Mouse (Mus musculus): ENCODE results near the gene Catip. TPM values are rescaled to one million over a fixed set of nuclear protein-coding genes. Genes with fewer than 3 reads are reported as not detected.

The Catip gene
- polyA plus RNA-seq, 1 experiment from 2014 or later = 2.5 TPM

DNA sequence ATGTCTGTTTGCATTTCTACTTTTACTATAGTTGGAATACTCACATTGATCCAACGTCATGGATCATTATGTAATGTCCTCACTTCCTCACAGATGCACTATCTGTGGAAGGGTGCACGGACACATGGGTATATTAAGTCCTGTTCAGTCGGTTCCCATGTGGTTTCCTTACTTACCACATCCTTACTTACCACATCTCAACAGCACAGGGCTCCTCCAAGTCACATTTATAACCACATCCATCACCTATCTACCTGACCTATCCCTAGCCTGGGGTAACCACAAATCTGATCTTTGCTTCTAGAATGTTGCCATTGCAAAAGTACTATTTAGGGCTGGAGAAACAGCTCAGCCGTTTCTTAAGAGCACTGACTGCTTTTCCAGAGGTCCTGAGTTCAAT lies 11.5 kb downstream of the Catip start:
- Histone ChIP-seq H3K4me3 (ENCODE audit: low read depth, low read length) (no peak overlapping the region), H3K27ac (ENCODE audit: low read length) (no peak overlapping the region), H3K27me3 (ENCODE audit: control insufficient read depth, insufficient read depth, low read depth, low read length) (no peaks in the 10 kb centered on the region), H3K4me1 (ENCODE audit: control insufficient read depth, insufficient read depth, low read length) (no peaks in the 10 kb centered on the region), H3K9ac (ENCODE audit: low read depth, low read length) (no peak overlapping the region), H3K36me3 (ENCODE audit: control insufficient read depth, insufficient read depth, low read length) (no peaks in the 10 kb centered on the region), H3K4me2 (ENCODE audit: low read length) (no peak overlapping the region), H3K9me3 (replicated peaks; ENCODE audit: control insufficient read depth, low read length, poor library complexity, severe bottlenecking) (no peaks in the 10 kb centered on the region)
- WGBS = 85% methylated on average over 4 of the region's 4 CpGs
- ATAC-seq = no peak

DNA sequence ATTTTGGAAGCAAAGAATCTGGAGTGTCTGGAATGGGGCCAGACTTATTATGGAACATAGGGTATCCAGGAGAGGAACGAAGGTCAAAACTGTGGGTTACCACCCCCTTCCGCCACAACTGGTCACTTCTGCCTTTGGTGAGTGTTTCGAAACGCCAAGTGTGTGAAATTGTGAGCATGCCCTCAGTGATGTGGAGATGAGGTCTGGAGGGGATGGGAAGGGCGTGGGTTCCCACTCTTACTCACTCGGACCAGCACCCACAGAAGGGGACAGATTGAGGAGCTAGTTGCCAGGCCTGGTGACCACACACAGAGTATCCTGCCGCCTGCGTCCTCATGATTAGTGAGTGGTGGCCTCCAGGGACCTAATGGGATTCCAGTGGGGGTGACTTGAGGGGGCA lies 13.1 kb downstream of the Catip start, which contains the start of gene Slc11a1:
Slc11a1 (plus strand) TSS at position 216 of the 400 bp plus-strand sequence.
- Histone ChIP-seq H3K27me3 (ENCODE audit: control insufficient read depth, insufficient read depth, low read depth, low read length) (no peaks in the 10 kb centered on the region), H3K4me2 (ENCODE audit: low read length) (no peak within 1 kb of the TSS), H3K36me3 (ENCODE audit: control insufficient read depth, insufficient read depth, low read length) (no peaks in the 10 kb centered on the region), H3K27ac (ENCODE audit: low read length) (no peak within 1 kb of the TSS), H3K9me3 (replicated peaks; ENCODE audit: control insufficient read depth, low read length, poor library complexity, severe bottlenecking) (no peaks in the 10 kb centered on the region), H3K4me3 (ENCODE audit: low read depth, low read length) (no peak within 1 kb of the TSS), H3K9ac (ENCODE audit: low read depth, low read length) (no peak within 1 kb of the TSS), H3K4me1 (ENCODE audit: control insufficient read depth, insufficient read depth, low read length) (no peaks in the 10 kb centered on the region)
- no peak for ATAC-seq
- WGBS = 72% methylated on average over 8 of the region's 8 CpGs

GRCm38 (mm10) chr1:74375561-74375960 lies 13.7 kb downstream of the Catip start:
- WGBS = 77% methylated on average over 10 of the region's 10 CpGs
- Histone ChIP-seq H3K4me3 (ENCODE audit: low read depth, low read length) (no peak overlapping the region), H3K9me3 (replicated peaks; ENCODE audit: control insufficient read depth, low read length, poor library complexity, severe bottlenecking) (no peaks in the 10 kb centered on the region), H3K4me1 (ENCODE audit: control insufficient read depth, insufficient read depth, low read length) (no peaks in the 10 kb centered on the region), H3K9ac (ENCODE audit: low read depth, low read length) (no peak overlapping the region), H3K36me3 (ENCODE audit: control insufficient read depth, insufficient read depth, low read length) (no peaks in the 10 kb centered on the region), H3K4me2 (ENCODE audit: low read length) (no peak overlapping the region), H3K27ac (ENCODE audit: low read length) (no peak overlapping the region), H3K27me3 (ENCODE audit: control insufficient read depth, insufficient read depth, low read depth, low read length) (no peaks in the 10 kb centered on the region)
- no peak for ATAC-seq

- Histone ChIP-seq H3K4me3 (ENCODE audit: low read depth, low read length) (no peak overlapping the region), H3K27ac (ENCODE audit: low read length) (no peak overlapping the region), H3K9ac (ENCODE audit: low read depth, low read length) (no peak overlapping the region), H3K36me3 (ENCODE audit: control insufficient read depth, insufficient read depth, low read length) (no peaks in the 10 kb centered on the region), H3K4me2 (ENCODE audit: low read length) (no peak overlapping the region), H3K9me3 (replicated peaks; ENCODE audit: control insufficient read depth, low read length, poor library complexity, severe bottlenecking) (no peaks in the 10 kb centered on the region), H3K4me1 (ENCODE audit: control insufficient read depth, insufficient read depth, low read length) (no peaks in the 10 kb centered on the region), H3K27me3 (ENCODE audit: control insufficient read depth, insufficient read depth, low read depth, low read length) (no peaks in the 10 kb centered on the region)
- 92% methylated on average over 4 of the region's 4 CpGs for WGBS
- no peak for ATAC-seq
Observed at GRCm38 (mm10) chr1:74376396-74376795, 14.5 kb downstream of the Catip start.

GRCm38 (mm10) chr1:74379058-74379504 lies 17.2 kb downstream of the Catip start:
- Histone ChIP-seq H3K36me3 (ENCODE audit: control insufficient read depth, insufficient read depth, low read length) (no peaks in the 10 kb centered on the region), H3K27ac (ENCODE audit: low read length) (no peak overlapping the region), H3K4me2 (ENCODE audit: low read length) (no peak overlapping the region), H3K4me1 (ENCODE audit: control insufficient read depth, insufficient read depth, low read length) (no peaks in the 10 kb centered on the region), H3K9ac (ENCODE audit: low read depth, low read length) (no peak overlapping the region), H3K4me3 (ENCODE audit: low read depth, low read length) (no peak overlapping the region), H3K27me3 (ENCODE audit: control insufficient read depth, insufficient read depth, low read depth, low read length) (no peaks in the 10 kb centered on the region), H3K9me3 (replicated peaks; ENCODE audit: control insufficient read depth, low read length, poor library complexity, severe bottlenecking) (no peaks in the 10 kb centered on the region)
- 92% methylated on average over 7 of the region's 7 CpGs for WGBS
- no peak for ATAC-seq

- Histone ChIP-seq H3K9me3 (replicated peaks; ENCODE audit: control insufficient read depth, low read length, poor library complexity, severe bottlenecking) (no peaks in the 10 kb centered on the region), H3K4me1 (ENCODE audit: control insufficient read depth, insufficient read depth, low read length) (no peaks in the 10 kb centered on the region), H3K27ac (ENCODE audit: low read length) (no peak overlapping the region), H3K4me3 (ENCODE audit: low read depth, low read length) (no peak overlapping the region), H3K4me2 (ENCODE audit: low read length) (no peak overlapping the region), H3K9ac (ENCODE audit: low read depth, low read length) (no peak overlapping the region), H3K27me3 (ENCODE audit: control insufficient read depth, insufficient read depth, low read depth, low read length) (no peaks in the 10 kb centered on the region), H3K36me3 (ENCODE audit: control insufficient read depth, insufficient read depth, low read length) (no peaks in the 10 kb centered on the region)
- ATAC-seq = no peak
- 93% methylated on average over 5 of the region's 5 CpGs for WGBS
Observed at GRCm38 (mm10) chr1:74380484-74380883, 18.6 kb downstream of the Catip start.

DNA sequence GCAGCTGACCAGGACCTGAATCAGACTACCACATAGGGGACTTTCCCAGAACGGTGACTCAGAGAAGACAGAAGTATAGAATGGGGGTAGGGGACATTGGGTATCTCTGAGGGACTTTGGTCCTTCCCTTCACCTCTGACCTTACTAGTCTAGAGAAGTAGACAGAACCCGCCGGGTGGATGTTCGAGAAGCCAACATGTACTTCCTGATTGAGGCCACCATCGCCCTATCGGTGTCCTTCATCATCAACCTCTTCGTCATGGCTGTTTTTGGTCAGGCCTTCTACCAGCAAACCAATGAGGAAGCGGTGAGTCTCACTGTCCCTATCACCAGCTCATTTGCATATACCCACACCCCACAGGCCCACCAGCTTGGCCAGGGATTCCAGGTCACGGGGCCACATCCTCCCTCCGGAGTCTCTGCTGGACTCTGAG lies 19.7 kb downstream of the Catip start:
- Histone ChIP-seq H3K27me3 (ENCODE audit: control insufficient read depth, insufficient read depth, low read depth, low read length) (no peaks in the 10 kb centered on the region), H3K4me3 (ENCODE audit: low read depth, low read length) (no peak overlapping the region), H3K27ac (ENCODE audit: low read length) (no peak overlapping the region), H3K4me2 (ENCODE audit: low read length) (no peak overlapping the region), H3K9ac (ENCODE audit: low read depth, low read length) (no peak overlapping the region), H3K9me3 (replicated peaks; ENCODE audit: control insufficient read depth, low read length, poor library complexity, severe bottlenecking) (no peaks in the 10 kb centered on the region), H3K4me1 (ENCODE audit: control insufficient read depth, insufficient read depth, low read length) (peaks cover 3% of the 10 kb centered on the region; the same call in 1 of the 2 replicates), H3K36me3 (ENCODE audit: control insufficient read depth, insufficient read depth, low read length) (no peaks in the 10 kb centered on the region)
- no peak for ATAC-seq
- 93% methylated on average over 10 of the region's 10 CpGs for WGBS

DNA sequence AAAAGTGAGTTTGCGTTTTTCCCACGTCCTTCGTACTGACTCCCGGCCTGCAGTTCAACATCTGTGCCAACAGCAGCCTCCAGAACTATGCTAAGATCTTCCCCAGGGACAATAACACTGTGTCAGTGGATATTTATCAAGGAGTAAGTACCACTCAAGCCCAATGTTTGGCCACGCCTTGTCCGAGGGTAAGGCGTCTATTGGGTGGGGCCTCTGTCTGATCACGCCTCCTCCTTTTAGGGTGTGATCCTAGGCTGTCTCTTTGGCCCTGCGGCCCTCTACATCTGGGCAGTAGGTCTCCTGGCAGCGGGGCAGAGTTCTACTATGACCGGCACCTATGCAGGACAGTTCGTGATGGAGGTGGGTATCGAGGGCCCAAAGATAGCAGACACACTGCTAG lies 21.5 kb downstream of the Catip start:
- Histone ChIP-seq H3K4me1 (ENCODE audit: control insufficient read depth, insufficient read depth, low read length) (peaks cover 3% of the 10 kb centered on the region; the same call in 1 of the 2 replicates), H3K4me3 (ENCODE audit: low read depth, low read length) (no peak overlapping the region), H3K4me2 (ENCODE audit: low read length) (no peak overlapping the region), H3K27me3 (ENCODE audit: control insufficient read depth, insufficient read depth, low read depth, low read length) (no peaks in the 10 kb centered on the region), H3K9me3 (replicated peaks; ENCODE audit: control insufficient read depth, low read length, poor library complexity, severe bottlenecking) (no peaks in the 10 kb centered on the region), H3K27ac (ENCODE audit: low read length) (no peak overlapping the region), H3K36me3 (ENCODE audit: control insufficient read depth, insufficient read depth, low read length) (no peaks in the 10 kb centered on the region), H3K9ac (ENCODE audit: low read depth, low read length) (no peak overlapping the region)
- WGBS = 89% methylated on average over 13 of the region's 13 CpGs
- ATAC-seq = no peak

DNA sequence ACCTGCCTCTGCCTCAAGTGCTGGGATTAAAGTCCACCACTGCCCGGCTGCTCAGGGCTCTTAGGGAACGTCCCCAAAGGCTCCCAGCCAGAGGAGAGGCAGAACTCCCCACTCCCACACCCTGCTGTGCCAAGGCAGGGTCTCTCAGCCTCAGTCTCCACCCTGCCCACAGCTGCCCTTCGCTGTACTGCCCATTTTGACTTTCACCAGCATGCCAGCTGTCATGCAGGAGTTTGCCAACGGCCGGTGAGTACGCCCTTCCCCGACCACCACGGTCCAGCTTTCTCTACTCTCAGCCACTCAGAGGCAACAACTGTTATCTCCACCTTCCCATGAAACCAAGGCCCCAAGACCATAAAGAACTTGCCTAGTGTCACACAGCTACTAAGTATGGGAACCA lies 22.6 kb downstream of the Catip start:
- no peak overlapping the region for H3K9ac ChIP-seq (ENCODE audit: low read depth, low read length)
- H3K27me3 ChIP-seq (ENCODE audit: control insufficient read depth, insufficient read depth, low read depth, low read length) = peaks cover under 1% of the 10 kb centered on the region
- no peaks in the 10 kb centered on the region for H3K36me3 ChIP-seq (ENCODE audit: control insufficient read depth, insufficient read depth, low read length)
- no peak overlapping the region for H3K4me3 ChIP-seq (ENCODE audit: low read depth, low read length)
- no peak overlapping the region for H3K4me2 ChIP-seq (ENCODE audit: low read length)
- peaks cover 3% of the 10 kb centered on the region; the same call in 1 of the 2 replicates for H3K4me1 ChIP-seq (ENCODE audit: control insufficient read depth, insufficient read depth, low read length)
- H3K27ac ChIP-seq (ENCODE audit: low read length) = no peak overlapping the region
- no peak for ATAC-seq
- no peaks in the 10 kb centered on the region for H3K9me3 ChIP-seq (replicated peaks; ENCODE audit: control insufficient read depth, low read length, poor library complexity, severe bottlenecking)
- 81% methylated on average over 8 of the region's 8 CpGs for WGBS

All from midbrain, embryonic 16.5 days (tissue).